Mouse (Mus musculus) G1E (cell line): ENCODE measurements around the gene Fer1l5. TPM values are rescaled to one million over a fixed set of nuclear protein-coding genes. Genes with fewer than 3 reads are reported as not detected.

Source experiments
- ATAC-seq: 2 replicates; pipeline ENCODE4 v1.8.0; 2016; ENCODE audit warnings: mild to moderate bottlenecking; ENCODE audit not compliant: insufficient number of reproducible peaks, poor library complexity, low FRiP score, severe bottlenecking; ENCODE audit errors: extremely low read depth
- DNase-seq: peaks from one replicate; pipeline ENCODE4 v3.0.0; 2012; ENCODE audit warnings: low spot score
- H3K27me3 ChIP-seq: 2 replicates; pipeline ENCODE4 v1.6.1; 2012; ENCODE audit warnings: mild to moderate bottlenecking, low read length, inconsistent platforms; ENCODE audit not compliant: insufficient read depth
- H3K36me3 ChIP-seq: replicated peaks from 2 replicates; pipeline ENCODE3; 2012; ENCODE audit warnings: mild to moderate bottlenecking, inconsistent platforms
- H3K4me1 ChIP-seq: 2 replicates; pipeline ENCODE4 v1.6.1; 2012; ENCODE audit warnings: low read depth, low read length, inconsistent platforms, mixed read lengths; ENCODE audit not compliant: insufficient read depth
- H3K4me3 ChIP-seq: 2 replicates; pipeline ENCODE4 v1.5.1; 2012; ENCODE audit warnings: low read depth, mild to moderate bottlenecking, inconsistent platforms, low read length, moderate library complexity, mixed read lengths
- H3K9me3 ChIP-seq: replicated peaks from 2 replicates; pipeline ENCODE4 v1.6.1; 2012; ENCODE audit warnings: inconsistent platforms
- CTCF ChIP-seq: IDR thresholded peaks from 2 replicates; pipeline ENCODE4 v1.5.1; 2012; ENCODE audit warnings: low read depth, low read length, inconsistent platforms, mixed read lengths
- GATA1 ChIP-seq: IDR thresholded peaks from 2 replicates; pipeline ENCODE4 v1.6.1; 2012; ENCODE audit warnings: borderline replicate concordance, low read length, inconsistent platforms, mixed read lengths
- GATA2 ChIP-seq: IDR thresholded peaks from 2 replicates; pipeline ENCODE4 v1.6.1; 2012; ENCODE audit warnings: low read depth, low read length, inconsistent platforms, borderline replicate concordance
- TAL1 ChIP-seq: conservative IDR thresholded peaks from 2 replicates; pipeline ENCODE4 v1.6.1; 2012; ENCODE audit warnings: low read depth, low read length, inconsistent platforms, mixed read lengths
- polyA plus RNA-seq: library from polyadenylated mRNA; stranded (reverse); fragments of >175 nt; gene quantifications from 2 replicates; pipeline ENCODE4 v1.2.3, GENCODE M21; 2012
- total RNA-seq, 2 experiments: library from RNA; stranded (forward) in 1 of 2; stranded (reverse) in 1 of 2; fragments of 200-1000 nt in 1 of 2; fragments of >200 nt in 1 of 2; fragmentation: Nextera tagmentation in 1 of 2; gene quantifications; 2 replicates each; pipeline ENCODE4 v1.2.3; 2014 to 2017

The Fer1l5 gene
- total and polyA plus RNA-seq, 3 experiments, result not detected

GRCm38 (mm10) chr1:36471181-36472105, 99.4 kb downstream of the Fer1l5 start, which contains the start of gene Cnnm4:
TSS of gene Cnnm4 (plus strand) at chr1:36471620.
- no peak for TF ChIP-seq GATA1
- TF ChIP-seq GATA2, result no peak
- no peak for TF ChIP-seq TAL1
- TF ChIP-seq CTCF, result peak; percentile 26; the same call in 1 of the 2 replicates

More at GRCm38 (mm10) chr1:36471181-36472105, 99.4 kb downstream of the Fer1l5 start, which contains the start of gene Cnnm4:
- DNase-seq, result peak; percentile 97
- peak; percentile 77 for ATAC-seq
- Histone ChIP-seq H3K36me3 (peaks cover 5% of the 10 kb centered on the region), H3K4me1 (peaks cover 63% of the 10 kb centered on the region), H3K27me3 (peaks cover 13% of the 10 kb centered on the region), H3K4me3 (peak within 1 kb of the TSS; percentile 75), H3K9me3 (no peaks in the 10 kb centered on the region)

Other genes with a start within 250 kb of the Fer1l5 start
- 97.4 and 117 TPM in 2 replicates for gene Uggt1, start 127.6 kb upstream of the Fer1l5 start, total RNA-seq (2014; fragmentation: Nextera tagmentation)
- 96.4 and 97.8 TPM in 2 replicates for gene Uggt1, start 127.6 kb upstream of the Fer1l5 start, total RNA-seq (2017)
- gene Uggt1, start 127.6 kb upstream of the Fer1l5 start, polyA plus RNA-seq, result 10.4 and 12.2 TPM in 2 replicates
- gene Neurl3, start 97.6 kb upstream of the Fer1l5 start, total RNA-seq (2014; fragmentation: Nextera tagmentation), result 140 and 142 TPM in 2 replicates
- 91.7 and 120 TPM in 2 replicates for gene Neurl3, start 97.6 kb upstream of the Fer1l5 start, total RNA-seq (2017)
- 35.1 and 38.7 TPM in 2 replicates for gene Neurl3, start 97.6 kb upstream of the Fer1l5 start, polyA plus RNA-seq
- gene Arid5a, start 64.6 kb upstream of the Fer1l5 start, total RNA-seq (2014; fragmentation: Nextera tagmentation), result 5.5 and 8.7 TPM in 2 replicates
- gene Arid5a, start 64.6 kb upstream of the Fer1l5 start, total RNA-seq (2017), result 8.2 and 8.4 TPM in 2 replicates
- gene Arid5a, start 64.6 kb upstream of the Fer1l5 start, polyA plus RNA-seq, result 32.1 and 33.6 TPM in 2 replicates
- 40.9 and 47.3 TPM in 2 replicates for gene Kansl3, start 3.1 kb upstream of the Fer1l5 start, total RNA-seq (2014; fragmentation: Nextera tagmentation)
- gene Kansl3, start 3.1 kb upstream of the Fer1l5 start, total RNA-seq (2017), result 43.3 and 48.7 TPM in 2 replicates
- gene Kansl3, start 3.1 kb upstream of the Fer1l5 start, polyA plus RNA-seq, result 35.9 and 50.0 TPM in 2 replicates
- 41.5 and 50.6 TPM in 2 replicates for gene Lman2l, start 73.0 kb downstream of the Fer1l5 start, total RNA-seq (2014; fragmentation: Nextera tagmentation)
- 6.0 and 6.5 TPM in 2 replicates for gene Lman2l, start 73.0 kb downstream of the Fer1l5 start, total RNA-seq (2017)
- gene Lman2l, start 73.0 kb downstream of the Fer1l5 start, polyA plus RNA-seq, result 12.4 and 13.3 TPM in 2 replicates
- 6.7 and 8.6 TPM in 2 replicates for gene Cnnm4, start 99.3 kb downstream of the Fer1l5 start, total RNA-seq (2014; fragmentation: Nextera tagmentation)
- 3.9 and 4.5 TPM in 2 replicates for gene Cnnm4, start 99.3 kb downstream of the Fer1l5 start, total RNA-seq (2017)
- gene Cnnm4, start 99.3 kb downstream of the Fer1l5 start, polyA plus RNA-seq, result 2.4 and 3.1 TPM in 2 replicates
- gene Cnnm3, start 139.6 kb downstream of the Fer1l5 start, total RNA-seq (2014; fragmentation: Nextera tagmentation), result 22.2 and 28.2 TPM in 2 replicates
- 7.5 and 8.8 TPM in 2 replicates for gene Cnnm3, start 139.6 kb downstream of the Fer1l5 start, total RNA-seq (2017)
- 31.1 and 39.0 TPM in 2 replicates for gene Cnnm3, start 139.6 kb downstream of the Fer1l5 start, polyA plus RNA-seq
- 12.0 and 14.2 TPM in 2 replicates for gene Ankrd23, start 164.6 kb downstream of the Fer1l5 start, total RNA-seq (2014; fragmentation: Nextera tagmentation)
- 14.8 and 16.6 TPM in 2 replicates for gene Ankrd23, start 164.6 kb downstream of the Fer1l5 start, total RNA-seq (2017)
- gene Ankrd23, start 164.6 kb downstream of the Fer1l5 start, polyA plus RNA-seq, result 9.1 and 10.9 TPM in 2 replicates
- gene Gm42417, start 167.1 kb downstream of the Fer1l5 start, total RNA-seq (2014; fragmentation: Nextera tagmentation), result not detected in 2 replicates
- not detected in 2 replicates for gene Gm42417, start 167.1 kb downstream of the Fer1l5 start, total RNA-seq (2017)
- gene Gm42417, start 167.1 kb downstream of the Fer1l5 start, polyA plus RNA-seq, result 0.15 and 0.25 TPM in 2 replicates
- 9.9 and 15.7 TPM in 2 replicates for gene Ankrd39, start 175.2 kb downstream of the Fer1l5 start, total RNA-seq (2014; fragmentation: Nextera tagmentation)
- 11.9 and 12.3 TPM in 2 replicates for gene Ankrd39, start 175.2 kb downstream of the Fer1l5 start, total RNA-seq (2017)
- 15.7 and 17.3 TPM in 2 replicates for gene Ankrd39, start 175.2 kb downstream of the Fer1l5 start, polyA plus RNA-seq
- gene Sema4c, start 186.1 kb downstream of the Fer1l5 start, total RNA-seq (2014; fragmentation: Nextera tagmentation), result not detected in 2 replicates
- 0.17 and 0.87 TPM in 2 replicates for gene Sema4c, start 186.1 kb downstream of the Fer1l5 start, total RNA-seq (2017)
- gene Sema4c, start 186.1 kb downstream of the Fer1l5 start, polyA plus RNA-seq, result not detected in 2 replicates